Mouse (Mus musculus): ENCODE measurements around the gene Hook2. TPM values are rescaled to one million over a fixed set of nuclear protein-coding genes. Genes with fewer than 3 reads are reported as not detected.

Gene Hook2
- polyA plus RNA-seq, 1 experiment from 2014 or later, result 11.8 TPM

GRCm38 (mm10) chr8:84984294-84985048, 5.9 kb upstream of the Hook2 start:
- WGBS, result 15% methylated on average over 16 of the region's 16 CpGs
- Histone ChIP-seq H3K4me2 (peak overlapping the region; percentile 95), H3K9me3 (ENCODE audit: control insufficient read depth, low read length) (no peaks in the 10 kb centered on the region), H3K36me3 (ENCODE audit: control insufficient read depth, insufficient read depth, low read length) (no peaks in the 10 kb centered on the region), H3K9ac (ENCODE audit: low read length) (peak overlapping the region; percentile 64; the same call in 1 of the 2 replicates), H3K27me3 (ENCODE audit: control insufficient read depth, insufficient read depth, low read length) (peaks cover 17% of the 10 kb centered on the region), H3K27ac (ENCODE audit: low read depth, low read length) (no peak overlapping the region), H3K4me1 (ENCODE audit: control insufficient read depth, insufficient read depth, low read length) (peaks cover 26% of the 10 kb centered on the region), H3K4me3 (ENCODE audit: low read depth, low read length) (no peak overlapping the region)
- ATAC-seq (ENCODE audit: low FRiP score) (no peak), DNase-seq (ENCODE audit: low spot score, missing footprints) (peak; percentile 64)

- Histone ChIP-seq H3K4me2 (peak overlapping the region; percentile 95), H3K36me3 (ENCODE audit: control insufficient read depth, insufficient read depth, low read length) (no peaks in the 10 kb centered on the region), H3K4me1 (ENCODE audit: control insufficient read depth, insufficient read depth, low read length) (peaks cover 22% of the 10 kb centered on the region), H3K4me3 (ENCODE audit: low read depth, low read length) (peak overlapping the region; percentile 44), H3K27ac (ENCODE audit: low read depth, low read length) (no peak overlapping the region), H3K9ac (ENCODE audit: low read length) (peak overlapping the region; percentile 64), H3K9me3 (ENCODE audit: control insufficient read depth, low read length) (no peaks in the 10 kb centered on the region), H3K27me3 (ENCODE audit: control insufficient read depth, insufficient read depth, low read length) (peaks cover 13% of the 10 kb centered on the region)
- DNase-seq (ENCODE audit: low spot score, missing footprints), result peak; percentile 84
- ATAC-seq (ENCODE audit: low FRiP score), result no peak
- 0% methylated on average over 23 of the region's 23 CpGs for WGBS
These were observed 5.2 kb upstream of the Hook2 start for GRCm38 (mm10) chr8:84985049-84985683.

DNA sequence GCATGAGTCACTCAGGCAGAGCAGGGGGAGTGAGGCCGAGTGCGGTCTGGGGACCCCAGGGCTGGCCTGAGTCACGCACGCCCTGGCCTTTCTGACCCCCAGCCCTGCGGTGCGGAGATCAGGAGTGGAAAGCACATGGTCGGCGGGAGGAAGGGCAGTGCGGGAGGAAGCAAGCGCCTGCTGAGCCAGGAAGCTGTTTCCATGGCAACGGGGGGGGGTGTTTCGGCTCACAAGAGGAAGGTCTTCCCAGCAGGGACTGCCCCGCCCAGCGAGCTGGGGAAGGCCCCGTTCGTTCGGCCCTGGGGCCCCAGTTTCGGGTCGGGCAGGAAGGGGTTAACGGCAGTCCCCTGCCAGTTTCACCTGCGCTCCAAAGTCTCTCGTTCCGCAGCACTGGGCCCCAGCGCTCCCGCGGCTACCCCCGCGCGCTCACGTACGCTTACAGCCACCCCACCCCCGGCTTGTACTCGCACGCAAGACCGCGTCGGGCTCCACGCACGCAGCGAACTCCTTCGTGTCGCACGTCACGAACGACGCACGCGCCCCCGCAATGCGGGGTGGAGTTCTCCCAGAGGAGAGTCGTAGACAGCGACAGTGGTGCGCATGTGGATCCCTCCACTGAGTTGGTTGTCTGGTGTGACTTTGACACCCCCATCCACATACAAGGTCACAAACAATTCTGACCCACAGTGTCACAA, 4.6 kb upstream of the Hook2 start:
- H3K9me3 ChIP-seq (ENCODE audit: control insufficient read depth, low read length), result no peaks in the 10 kb centered on the region
- H3K27ac ChIP-seq (ENCODE audit: low read depth, low read length), result no peak overlapping the region
- H3K27me3 ChIP-seq (ENCODE audit: control insufficient read depth, insufficient read depth, low read length), result peaks cover 11% of the 10 kb centered on the region
- DNase-seq (ENCODE audit: low spot score, missing footprints) (peak; percentile 97), ATAC-seq (ENCODE audit: low FRiP score) (peak; percentile 20)
- peak overlapping the region; percentile 64 for H3K9ac ChIP-seq (ENCODE audit: low read length)
- H3K36me3 ChIP-seq (ENCODE audit: control insufficient read depth, insufficient read depth, low read length), result no peaks in the 10 kb centered on the region
- H3K4me1 ChIP-seq (ENCODE audit: control insufficient read depth, insufficient read depth, low read length), result peaks cover 25% of the 10 kb centered on the region
- under 1% methylated on average over 53 of the region's 53 CpGs for WGBS
- H3K4me3 ChIP-seq (ENCODE audit: low read depth, low read length), result peak overlapping the region; percentile 44
- peak overlapping the region; percentile 95 for H3K4me2 ChIP-seq

DNA sequence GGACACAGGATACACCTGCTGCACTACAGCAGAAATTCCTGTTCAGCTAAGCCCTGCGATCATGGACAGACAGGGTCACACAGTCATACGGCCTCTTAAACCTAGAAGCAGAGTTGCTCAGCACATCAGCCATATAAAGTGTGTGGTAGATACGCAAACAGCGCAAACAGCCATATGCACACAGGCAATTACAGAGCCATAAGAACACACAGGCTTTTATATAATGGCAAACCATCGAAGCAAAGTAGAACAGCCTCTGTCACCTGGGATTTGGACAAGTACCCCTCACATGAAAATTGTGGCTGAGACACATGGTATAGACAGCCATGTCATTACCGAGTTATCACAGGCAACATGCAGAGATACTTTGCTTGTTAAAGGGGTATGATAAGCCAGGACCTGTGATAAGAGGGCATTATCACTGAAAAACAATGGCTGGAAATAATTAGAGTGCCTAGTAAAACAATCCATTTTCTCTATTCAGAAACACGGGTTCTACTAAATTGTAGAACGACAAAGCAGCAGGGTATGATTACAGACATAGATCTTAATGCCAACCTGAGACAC, 3.9 kb upstream of the Hook2 start:
- Histone ChIP-seq H3K4me2 (peak overlapping the region; percentile 95), H3K27ac (ENCODE audit: low read depth, low read length) (no peak overlapping the region), H3K36me3 (ENCODE audit: control insufficient read depth, insufficient read depth, low read length) (no peaks in the 10 kb centered on the region), H3K27me3 (ENCODE audit: control insufficient read depth, insufficient read depth, low read length) (peaks cover 8% of the 10 kb centered on the region), H3K4me3 (ENCODE audit: low read depth, low read length) (peak overlapping the region; percentile 44; the same call in 1 of the 2 replicates), H3K9me3 (ENCODE audit: control insufficient read depth, low read length) (no peaks in the 10 kb centered on the region), H3K9ac (ENCODE audit: low read length) (no peak overlapping the region; the same call in 1 of the 2 replicates), H3K4me1 (ENCODE audit: control insufficient read depth, insufficient read depth, low read length) (peaks cover 25% of the 10 kb centered on the region)
- WGBS, result 44% methylated on average over 8 of the region's 8 CpGs
- DNase-seq (ENCODE audit: low spot score, missing footprints) (no peak), ATAC-seq (ENCODE audit: low FRiP score) (no peak)

DNA sequence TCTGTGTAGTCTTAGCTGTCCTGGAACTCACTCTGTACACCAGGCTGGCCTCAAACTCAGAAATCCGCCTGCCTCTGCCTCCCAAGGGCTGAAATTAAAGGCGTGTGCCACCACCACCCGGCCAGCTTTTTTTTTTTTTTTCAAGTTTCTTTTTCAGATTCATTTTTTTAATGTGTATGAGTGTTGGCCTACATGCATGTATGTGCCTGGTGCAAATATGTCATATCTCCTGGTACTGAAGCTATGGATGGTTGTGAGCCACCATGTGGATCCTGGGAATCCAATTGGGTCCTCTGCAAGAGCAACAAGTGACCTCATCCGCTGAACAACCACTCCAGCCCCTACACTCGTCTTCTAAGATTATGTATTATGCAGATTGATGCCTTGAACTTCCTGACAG, 3.0 kb upstream of the Hook2 start:
- DNase-seq (ENCODE audit: low spot score, missing footprints), result peak; percentile 61
- ATAC-seq (ENCODE audit: low FRiP score), result no peak
- H3K9ac ChIP-seq (ENCODE audit: low read length), result no peak overlapping the region
- H3K4me3 ChIP-seq (ENCODE audit: low read depth, low read length), result no peak overlapping the region
- H3K4me1 ChIP-seq (ENCODE audit: control insufficient read depth, insufficient read depth, low read length), result peaks cover 25% of the 10 kb centered on the region
- H3K4me2 ChIP-seq, result no peak overlapping the region
- 81% methylated on average over 5 of the region's 5 CpGs for WGBS
- peaks cover 8% of the 10 kb centered on the region for H3K27me3 ChIP-seq (ENCODE audit: control insufficient read depth, insufficient read depth, low read length)
- H3K9me3 ChIP-seq (ENCODE audit: control insufficient read depth, low read length), result no peaks in the 10 kb centered on the region
- no peaks in the 10 kb centered on the region for H3K36me3 ChIP-seq (ENCODE audit: control insufficient read depth, insufficient read depth, low read length)
- no peak overlapping the region for H3K27ac ChIP-seq (ENCODE audit: low read depth, low read length)

- ATAC-seq (ENCODE audit: low FRiP score) (no peak), DNase-seq (ENCODE audit: low spot score, missing footprints) (peak; percentile 65)
- Histone ChIP-seq H3K9ac (ENCODE audit: low read length) (no peak overlapping the region), H3K9me3 (ENCODE audit: control insufficient read depth, low read length) (no peaks in the 10 kb centered on the region), H3K27me3 (ENCODE audit: control insufficient read depth, insufficient read depth, low read length) (peaks cover 8% of the 10 kb centered on the region), H3K36me3 (ENCODE audit: control insufficient read depth, insufficient read depth, low read length) (no peaks in the 10 kb centered on the region), H3K4me1 (ENCODE audit: control insufficient read depth, insufficient read depth, low read length) (peaks cover 25% of the 10 kb centered on the region), H3K4me3 (ENCODE audit: low read depth, low read length) (no peak overlapping the region), H3K27ac (ENCODE audit: low read depth, low read length) (no peak overlapping the region), H3K4me2 (no peak overlapping the region)
- 86% methylated on average over 2 of the region's 2 CpGs for WGBS
These were observed 2.5 kb upstream of the Hook2 start for GRCm38 (mm10) chr8:84987903-84988302.

DNA sequence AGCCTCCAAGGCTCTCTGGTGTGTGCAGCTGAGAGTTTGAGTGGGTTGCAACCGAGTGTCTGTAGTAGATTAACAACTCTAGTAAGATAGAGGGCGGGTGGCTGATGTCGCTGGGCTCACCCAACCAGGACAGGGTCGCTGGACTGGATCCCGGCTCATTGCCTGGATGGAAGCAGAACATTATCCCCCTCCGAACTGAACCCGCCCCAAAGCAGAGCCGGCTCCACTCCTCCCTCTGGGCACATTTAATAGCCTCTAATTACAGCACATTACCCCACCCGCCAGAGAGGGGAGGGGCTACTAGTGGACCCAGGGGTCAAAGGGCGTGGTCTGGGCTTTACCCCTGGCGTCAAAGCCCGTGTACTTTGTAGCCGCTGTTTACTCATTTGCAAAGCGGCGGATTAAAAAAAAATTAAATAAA, 1.1 kb upstream of the Hook2 start:
- H3K4me2 ChIP-seq, result peak overlapping the region; percentile 97; the same call in 1 of the 2 replicates
- H3K4me1 ChIP-seq (ENCODE audit: control insufficient read depth, insufficient read depth, low read length), result peaks cover 25% of the 10 kb centered on the region
- no peak for ATAC-seq (ENCODE audit: low FRiP score)
- no peak overlapping the region for H3K27ac ChIP-seq (ENCODE audit: low read depth, low read length)
- H3K27me3 ChIP-seq (ENCODE audit: control insufficient read depth, insufficient read depth, low read length), result peaks cover 8% of the 10 kb centered on the region
- H3K9ac ChIP-seq (ENCODE audit: low read length), result 0 out of 2 replicates have a peak overlapping the region, but pooled peaks have one; percentile 9
- 16% methylated on average over 15 of the region's 15 CpGs for WGBS
- DNase-seq (ENCODE audit: low spot score, missing footprints), result peak; percentile 85
- H3K9me3 ChIP-seq (ENCODE audit: control insufficient read depth, low read length), result no peaks in the 10 kb centered on the region
- H3K36me3 ChIP-seq (ENCODE audit: control insufficient read depth, insufficient read depth, low read length), result no peaks in the 10 kb centered on the region
- no peak overlapping the region; the same call in 1 of the 2 replicates for H3K4me3 ChIP-seq (ENCODE audit: low read depth, low read length)

- H3K36me3 ChIP-seq (ENCODE audit: control insufficient read depth, insufficient read depth, low read length), result no peaks in the 10 kb centered on the region
- H3K9ac ChIP-seq (ENCODE audit: low read length), result peak overlapping the region; percentile 66
- no peak overlapping the region for H3K27ac ChIP-seq (ENCODE audit: low read depth, low read length)
- peak; percentile 70 for ATAC-seq (ENCODE audit: low FRiP score)
- peak; percentile 98 for DNase-seq (ENCODE audit: low spot score, missing footprints)
- H3K4me1 ChIP-seq (ENCODE audit: control insufficient read depth, insufficient read depth, low read length), result peaks cover 22% of the 10 kb centered on the region
- H3K4me2 ChIP-seq, result peak overlapping the region; percentile 97
- H3K27me3 ChIP-seq (ENCODE audit: control insufficient read depth, insufficient read depth, low read length), result peaks cover 8% of the 10 kb centered on the region
- under 1% methylated on average over 15 of the region's 15 CpGs for WGBS
- H3K4me3 ChIP-seq (ENCODE audit: low read depth, low read length), result peak overlapping the region; percentile 51
- H3K9me3 ChIP-seq (ENCODE audit: control insufficient read depth, low read length), result no peaks in the 10 kb centered on the region
These were observed 593 bp upstream of the Hook2 start for GRCm38 (mm10) chr8:84989810-84990209.

Data from midbrain, embryonic 11.5 days (tissue).